Mouse (Mus musculus) olfactory bulb, adult 2 months (tissue): ENCODE data around the gene Mrpl21. TPM values are rescaled to one million over a fixed set of nuclear protein-coding genes. Genes with fewer than 3 reads are reported as not detected.

Experiments used
- H3K27ac ChIP-seq: fragments of 200-500 bp; 2 replicates; pipeline ENCODE4 v1.5.1; 2012; ENCODE audit warnings: low read depth, low read length; ENCODE audit not compliant: insufficient read depth
- H3K4me1 ChIP-seq: fragments of 200-500 bp; 2 replicates; pipeline ENCODE4 v1.6.1; 2012; ENCODE audit warnings: low read length; ENCODE audit not compliant: control insufficient read depth, insufficient read depth
- H3K4me3 ChIP-seq: fragments of 200-500 bp; 2 replicates; pipeline ENCODE4 v1.5.1; 2012; ENCODE audit warnings: mild to moderate bottlenecking, low read depth, low read length, moderate library complexity; ENCODE audit not compliant: insufficient read depth
- CTCF ChIP-seq: fragments of 200-500 bp; IDR thresholded peaks from 2 replicates; pipeline ENCODE4 v1.5.1; 2012; ENCODE audit warnings: low read depth, mild to moderate bottlenecking, low read length, moderate library complexity; ENCODE audit not compliant: insufficient read depth
- POLR2A ChIP-seq: fragments of 200-500 bp; IDR thresholded peaks from 2 replicates; pipeline ENCODE4 v1.6.1; 2012; ENCODE audit warnings: mild to moderate bottlenecking, low read depth, low read length, moderate library complexity; ENCODE audit not compliant: insufficient read depth
- WGBS: fragments of 180-500 bp; shearing (Covaris S2); methylation state at CpG from one replicate; pipeline ENCODE4 v1.1.7; 2018; 5-methylcytosine and 5-hydroxymethylcytosine counted together
- polyA plus RNA-seq: library from polyadenylated mRNA; stranded (reverse); fragments of >200 nt; gene quantifications from 2 replicates; pipeline ENCODE4 v1.2.4, GENCODE M21; 2012; ENCODE audit warnings: low replicate concordance; ENCODE audit not compliant: missing spikeins, insufficient read depth, insufficient read length

Mrpl21 gene
- polyA plus RNA-seq, 1 experiment: not detected

DNA sequence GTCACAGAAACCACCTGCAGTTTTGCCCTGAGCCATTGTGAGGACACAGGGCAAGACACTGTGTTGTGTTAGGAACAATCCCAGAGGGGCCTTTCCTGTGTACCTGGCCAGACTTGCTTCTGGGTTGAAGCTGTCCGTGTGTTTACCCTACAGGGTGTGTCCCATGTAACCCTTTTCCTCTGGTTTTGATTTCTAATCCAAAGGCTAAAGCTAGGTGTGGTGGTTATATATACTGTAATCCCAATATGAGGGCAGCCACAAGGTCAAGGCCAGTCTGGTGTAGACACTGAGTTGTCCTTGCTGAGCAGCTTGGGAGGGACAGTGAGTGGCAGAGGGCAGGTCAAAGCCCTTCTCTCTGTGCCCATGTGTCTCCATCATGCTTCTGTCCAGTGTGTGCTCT lies 53.2 kb downstream of the Mrpl21 start:
- H3K27ac ChIP-seq: no peak overlapping the region
- TF ChIP-seq CTCF (no peak), POLR2A (no peak)
- H3K4me3 ChIP-seq: no peak overlapping the region
- 74% methylated on average over 1 of the region's 1 CpGs for WGBS
- H3K4me1 ChIP-seq: peaks cover 25% of the 10 kb centered on the region

DNA sequence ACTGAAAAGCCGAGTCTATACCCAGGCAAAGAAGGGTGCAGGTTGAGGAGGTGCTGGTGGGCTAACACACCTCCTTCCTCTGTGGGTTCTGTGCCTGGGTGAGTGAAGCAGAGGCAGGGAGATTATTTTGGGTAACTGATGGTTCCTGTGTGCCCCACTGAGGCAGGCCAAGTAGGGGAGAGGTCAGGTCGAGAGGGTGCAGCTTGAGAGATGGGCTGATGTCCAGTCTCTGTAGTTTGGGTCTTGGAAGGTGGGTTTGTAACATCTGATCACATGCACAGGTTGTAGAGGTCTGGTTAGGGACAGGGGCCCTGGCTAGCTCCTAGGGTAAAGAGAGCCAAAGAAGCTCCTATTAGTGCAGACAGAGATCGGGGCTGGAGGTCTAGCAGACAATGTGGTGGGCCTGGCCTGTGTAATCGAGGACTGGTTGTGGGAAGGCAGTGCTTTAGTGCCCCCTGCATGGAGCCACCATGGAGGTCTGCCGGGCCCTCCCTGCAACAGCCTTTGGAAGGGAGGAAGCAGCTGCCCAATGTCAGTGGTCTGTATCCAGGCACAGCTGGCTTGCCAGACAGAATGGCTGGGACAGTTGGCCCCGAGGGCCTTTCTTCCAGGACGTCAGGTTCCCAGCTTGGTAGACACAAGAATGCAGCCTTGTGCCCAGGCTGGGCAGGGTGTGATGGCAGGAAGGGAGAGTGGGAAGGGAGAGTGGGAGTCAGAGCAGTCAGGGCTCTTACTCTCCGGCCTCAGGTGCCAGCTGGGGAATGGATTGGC lies 54.0 kb downstream of the Mrpl21 start:
- WGBS: 49% methylated on average over 8 of the region's 8 CpGs
- Histone ChIP-seq H3K27ac (no peak overlapping the region), H3K4me3 (no peak overlapping the region), H3K4me1 (peaks cover 31% of the 10 kb centered on the region)
- TF ChIP-seq POLR2A (no peak), CTCF (no peak)

GRCm38 (mm10) chr19:3339187-3339586 lies 56.5 kb downstream of the Mrpl21 start:
- TF ChIP-seq CTCF (no peak), POLR2A (no peak)
- Histone ChIP-seq H3K4me1 (peaks cover 31% of the 10 kb centered on the region), H3K4me3 (no peak overlapping the region), H3K27ac (no peak overlapping the region)
- 84% methylated on average over 8 of the region's 8 CpGs for WGBS

DNA sequence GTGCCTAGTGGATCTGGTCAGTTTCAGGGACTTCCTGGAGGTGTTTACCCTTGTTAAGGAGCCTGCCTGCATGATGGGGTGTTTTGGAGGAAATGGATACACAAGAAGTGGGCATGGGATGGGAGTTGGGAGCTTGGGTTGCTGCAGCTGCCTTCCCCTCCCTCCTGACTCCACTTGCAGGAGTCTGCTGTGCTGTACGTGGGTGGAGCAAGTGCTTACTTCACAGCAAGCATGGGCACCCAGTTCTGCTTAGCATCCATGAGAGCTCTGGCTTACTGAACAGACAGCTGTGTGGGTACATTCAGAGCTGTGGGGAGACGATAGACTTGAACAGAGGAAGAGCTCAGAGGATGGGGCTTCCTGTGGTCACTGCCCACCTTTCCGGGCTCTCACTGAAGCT lies 58.3 kb downstream of the Mrpl21 start:
- no peak for TF ChIP-seq CTCF
- no peak for TF ChIP-seq POLR2A
- no peak overlapping the region for H3K27ac ChIP-seq
- H3K4me3 ChIP-seq: no peak overlapping the region
- 51% methylated on average over 3 of the region's 3 CpGs for WGBS
- H3K4me1 ChIP-seq: peaks cover 28% of the 10 kb centered on the region

Other genes with a start within 250 kb of the Mrpl21 start
- gene Ighmbp2, start 116 bp downstream of the Mrpl21 start, polyA plus RNA-seq: not detected in 2 replicates
- gene Cpt1a, start 39.4 kb downstream of the Mrpl21 start, polyA plus RNA-seq: not detected in 2 replicates
- not detected in 2 replicates for gene Tesmin, start 106.0 kb downstream of the Mrpl21 start, polyA plus RNA-seq
- not detected in 2 replicates for gene Gal, start 131.6 kb downstream of the Mrpl21 start, polyA plus RNA-seq